Mouse (Mus musculus): ENCODE measurements around the gene Map3k11.

- no peak for TF ChIP-seq CTCF (IDR thresholded peaks at IDR 0.05)
- TF ChIP-seq POLR2A (IDR thresholded peaks at IDR 0.05; ENCODE audit: insufficient read depth, low read depth, low read length): no peak
These were observed 34.4 kb downstream of the Map3k11 start for GRCm38 (mm10) chr19:5722848-5723425.
